Mouse (Mus musculus) bone marrow, adult 2 months (tissue): ENCODE results near the gene Nup62.

Source experiments
- CTCF ChIP-seq: fragments of 200-500 bp; IDR thresholded peaks from 2 replicates; pipeline ENCODE4 v1.5.1; 2011; ENCODE audit warnings: low read length, control low read depth; ENCODE audit not compliant: control insufficient read depth, insufficient read depth
- POLR2A ChIP-seq: fragments of 200-500 bp; IDR thresholded peaks from 2 replicates; pipeline ENCODE4 v1.6.1; 2011; ENCODE audit warnings: low read depth, mild to moderate bottlenecking, control low read depth, low read length, borderline replicate concordance; ENCODE audit not compliant: control insufficient read depth

DNA sequence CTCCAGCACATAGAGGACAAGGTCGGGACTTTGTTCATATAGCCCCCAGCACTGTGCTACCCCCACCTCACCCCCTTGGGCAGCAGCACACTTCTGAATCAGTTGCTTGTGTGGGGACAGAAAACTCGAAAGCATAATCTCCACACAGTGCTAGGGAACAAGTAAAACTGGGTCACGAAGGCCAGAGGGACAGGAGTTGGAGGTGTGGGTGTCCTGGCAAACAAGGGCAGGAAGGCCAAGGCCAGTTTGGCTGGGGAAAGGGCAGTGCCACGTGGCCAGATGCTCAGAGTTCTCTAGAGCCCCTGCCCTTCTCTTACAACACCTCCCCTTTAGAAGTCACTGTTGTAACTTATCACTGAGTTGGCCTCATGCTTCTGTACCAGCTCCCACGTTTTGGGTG is 4.0 kb downstream of the Nup62 start:
- TF ChIP-seq CTCF = no peak
- TF ChIP-seq POLR2A = no peak
